Mouse (Mus musculus): Measurements from ENCODE around the gene Olfr791.

DNA sequence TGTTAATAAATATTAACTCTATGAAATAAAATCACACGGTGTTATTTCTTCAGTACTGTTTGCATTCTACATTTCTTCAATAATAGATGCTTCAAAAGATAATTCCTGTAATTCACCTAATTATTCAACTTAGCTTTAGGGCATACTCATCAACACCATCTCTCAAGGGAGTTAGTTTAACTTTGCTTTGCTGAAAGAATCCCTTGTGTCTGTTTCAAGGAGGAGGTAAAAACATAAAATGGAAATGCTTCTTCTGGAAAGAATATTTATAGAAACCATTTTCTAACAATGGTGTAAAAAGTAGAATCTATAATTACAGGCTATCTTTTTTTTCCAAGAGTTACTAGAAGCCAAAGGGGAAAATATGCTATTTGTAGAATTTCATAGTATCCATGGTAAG is 17.3 kb downstream of the Olfr791 start, which contains the start of gene Olfr792:
- TF ChIP-seq POLR2A (IDR thresholded peaks at IDR 0.05; ENCODE audit: extremely low read depth, insufficient read depth, low read length) (no peak), CTCF (IDR thresholded peaks at IDR 0.05; ENCODE audit: low read depth, low read length) (no peak)
